Mouse (Mus musculus) layer of hippocampus, postnatal 25 days (tissue): ENCODE measurements around the gene Sox6. TPM values are rescaled to one million over a fixed set of nuclear protein-coding genes. Genes with fewer than 3 reads are reported as not detected.
A peak's percentile ranks its signal among the peaks of the same experiment; 100 is the strongest.

ENCODE experiments used
- DNase-seq, 2 experiments: peaks; one replicate each; pipeline ENCODE4 v3.0.0; 2022; ENCODE audit warnings: mixed read lengths in 2 of 2, low spot score in 1 of 2; ENCODE audit errors: extremely low spot score in 1 of 2
- total RNA-seq, 2 experiments: library from RNA; stranded (reverse); gene quantifications; 2 replicates each; pipeline ENCODE4 v1.2.3; 2021

Sox6 gene
- total RNA-seq, 2 experiments from 2014 or later, result 23.8 to 32.4 TPM

DNA sequence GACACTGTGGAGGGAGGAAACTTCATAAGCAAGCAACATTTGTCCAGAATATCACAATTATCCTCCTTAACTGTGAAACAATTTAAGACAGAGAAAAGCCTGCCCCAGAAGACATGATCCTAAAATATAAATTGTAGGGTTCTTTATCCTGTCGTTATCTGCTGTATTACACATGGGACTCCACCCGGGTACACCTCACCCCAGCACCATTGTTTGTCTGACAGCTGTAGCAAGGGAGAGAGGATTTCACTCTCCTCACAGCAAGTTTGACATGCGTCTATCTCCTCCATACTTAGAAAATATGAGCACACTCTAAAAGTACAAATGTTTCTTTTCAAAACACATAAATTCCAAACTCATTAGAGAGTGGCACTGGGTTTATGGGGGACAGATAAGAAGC, 198.0 kb downstream of the Sox6 start:
- DNase-seq, result no peak

- no peak for DNase-seq
Measured at GRCm38 (mm10) chr7:115835005-115835404, 203.6 kb downstream of the Sox6 start.

GRCm38 (mm10) chr7:115833701-115834100, 204.9 kb downstream of the Sox6 start:
- DNase-seq, result no peak

- no peak for DNase-seq
Measured at GRCm38 (mm10) chr7:115830938-115831873, 207.4 kb downstream of the Sox6 start.

DNA sequence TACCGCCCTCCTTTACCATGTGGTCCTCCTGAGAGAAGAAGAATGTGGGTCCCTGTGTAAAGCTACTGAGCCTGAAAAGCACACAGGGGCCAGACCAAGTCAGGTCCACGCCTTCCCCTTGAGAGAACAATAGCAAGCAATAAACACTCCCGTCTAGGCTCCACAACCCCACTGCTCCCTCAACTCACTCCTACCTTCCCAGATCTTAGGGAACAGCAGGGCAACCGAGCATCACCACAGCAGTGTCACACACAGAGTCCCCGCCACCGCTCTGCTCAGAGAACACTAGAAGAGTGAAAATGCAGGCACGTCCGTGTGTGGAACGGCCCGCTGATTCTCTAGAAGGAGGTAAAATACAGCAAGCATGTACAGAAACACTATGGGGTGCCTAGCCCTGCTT, 208.2 kb downstream of the Sox6 start:
- no peak for DNase-seq

DNA sequence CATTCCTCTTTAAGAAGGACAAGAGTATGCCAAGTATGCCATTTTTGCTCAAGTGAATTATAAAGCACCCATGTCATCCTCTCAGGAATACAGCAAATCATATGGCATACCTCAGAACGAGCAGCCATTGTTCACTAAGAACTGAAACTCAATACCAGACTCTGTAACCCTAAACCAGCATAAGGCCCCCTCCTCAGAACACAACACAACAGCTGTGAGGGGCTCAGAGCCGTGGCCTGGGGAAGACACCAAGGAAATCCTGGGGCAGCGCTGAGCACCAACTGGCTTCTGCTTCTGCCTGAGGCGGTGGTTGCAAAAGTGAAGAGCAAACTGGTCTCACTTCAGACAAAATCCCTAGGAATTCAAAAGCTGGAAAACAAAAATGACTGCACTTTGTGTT, 208.8 kb downstream of the Sox6 start:
- no peak for DNase-seq

DNA sequence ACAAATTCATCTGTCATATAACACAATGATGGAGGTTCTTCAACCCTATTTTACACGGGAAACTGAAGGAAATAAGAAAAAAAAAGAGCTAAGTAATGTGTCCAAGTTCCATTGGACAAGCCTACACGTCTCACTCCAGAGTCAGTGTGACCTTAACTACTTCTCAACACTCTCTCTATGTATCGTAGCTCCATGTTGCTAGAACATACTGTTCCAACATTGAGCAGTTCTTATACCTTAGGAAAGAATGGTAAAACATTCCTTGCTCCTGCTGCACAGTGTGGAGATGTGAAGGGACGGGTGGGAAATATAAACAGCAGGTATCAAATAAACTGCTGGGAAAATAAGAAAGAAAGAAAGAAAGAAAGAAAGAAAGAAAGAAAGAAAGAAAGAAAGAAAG, 209.3 kb downstream of the Sox6 start:
- no peak for DNase-seq

DNA sequence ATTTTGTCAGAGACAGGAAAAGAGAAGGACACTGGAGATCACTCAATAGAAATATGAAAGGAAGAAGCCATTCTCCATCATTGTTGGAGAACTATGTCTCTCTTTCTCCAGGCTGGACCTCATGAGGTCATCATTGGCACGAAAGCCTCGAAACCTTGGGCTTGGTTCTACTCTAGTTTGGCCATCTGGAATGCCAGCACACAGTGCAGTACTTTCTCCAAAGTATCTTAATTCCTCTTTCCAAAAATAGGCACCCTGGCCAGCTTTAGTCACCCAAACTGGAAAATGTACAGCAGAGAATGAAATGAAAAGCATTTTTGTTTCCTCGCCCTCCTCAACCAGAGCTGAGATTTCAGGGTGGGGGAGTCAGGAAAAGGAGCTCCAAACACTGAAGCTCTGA, 213.3 kb downstream of the Sox6 start:
- DNase-seq, result no peak

GRCm38 (mm10) chr7:115824621-115825256, 213.9 kb downstream of the Sox6 start:
- DNase-seq, result peak in 1 of 2 experiments; percentile 14

DNA sequence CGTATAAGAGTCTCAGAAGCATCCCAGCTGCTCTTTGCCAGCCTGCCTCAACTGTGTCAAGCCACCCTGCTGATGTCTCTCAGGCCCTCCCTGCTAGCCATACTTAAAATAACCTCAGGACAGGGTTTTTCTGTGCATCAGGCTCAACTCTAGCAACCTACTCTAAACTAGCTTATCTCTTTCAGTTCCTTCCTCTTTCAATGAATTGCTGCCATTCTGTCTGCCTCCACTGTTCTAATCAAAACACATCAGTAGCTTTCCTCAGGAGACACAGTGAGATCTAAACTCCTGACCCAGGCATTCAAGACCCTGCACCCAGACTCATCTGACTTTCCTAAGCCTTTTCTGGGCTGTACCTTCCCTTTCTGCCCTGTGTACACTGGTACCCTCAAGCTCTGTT, 219.5 kb downstream of the Sox6 start:
- no peak for DNase-seq

DNA sequence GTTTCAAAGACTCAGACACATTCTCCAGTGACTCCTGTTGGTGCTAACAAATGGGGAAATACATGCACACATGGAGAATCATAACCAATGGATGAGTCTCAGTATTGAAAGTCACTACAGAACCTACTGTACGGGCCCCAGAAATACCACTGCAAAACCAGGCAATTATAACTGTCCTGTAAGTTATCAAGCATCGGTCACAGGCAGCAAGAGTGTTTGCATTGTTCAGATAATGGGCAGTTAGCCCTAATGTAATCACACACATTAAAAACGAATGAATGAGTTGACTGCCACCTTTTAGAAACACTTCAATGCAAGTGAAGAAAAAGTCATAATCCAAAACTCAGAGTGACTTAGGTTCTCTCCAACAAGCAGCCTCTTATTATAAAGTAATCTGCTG, 235.3 kb downstream of the Sox6 start:
- no peak for DNase-seq

DNA sequence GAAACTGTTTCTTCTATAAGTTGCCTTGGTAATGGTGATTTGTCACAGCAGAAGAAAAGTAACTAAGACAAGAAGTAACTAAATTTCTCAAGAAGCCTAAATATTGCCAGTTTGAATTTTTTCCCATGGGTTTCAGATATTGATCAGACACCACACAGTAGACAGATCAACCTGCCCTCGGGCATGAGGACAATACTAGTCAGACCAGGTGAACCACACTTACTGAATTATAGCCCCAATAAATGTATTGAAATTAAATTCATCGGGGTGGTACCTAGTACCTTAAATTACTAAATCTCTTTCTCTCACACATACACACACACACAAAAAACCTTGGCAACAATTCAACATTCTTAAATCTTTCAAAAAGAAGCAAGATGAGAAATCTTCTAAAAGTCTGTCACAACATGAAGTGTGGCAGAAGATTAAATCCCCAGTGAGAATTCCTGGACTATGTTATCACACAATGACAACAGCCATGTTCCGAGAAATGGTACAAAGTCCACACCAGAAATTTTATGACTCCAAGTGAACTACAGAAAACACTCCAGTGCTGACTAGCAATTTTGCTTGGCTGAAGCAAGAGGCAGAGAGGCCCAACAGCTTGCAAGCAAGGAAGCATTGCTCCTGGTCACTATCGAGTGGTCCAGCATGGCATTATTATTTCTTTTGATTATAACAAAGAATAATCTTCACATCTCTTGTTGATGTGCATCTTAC, 244.3 kb downstream of the Sox6 start:
- no peak for DNase-seq

DNA sequence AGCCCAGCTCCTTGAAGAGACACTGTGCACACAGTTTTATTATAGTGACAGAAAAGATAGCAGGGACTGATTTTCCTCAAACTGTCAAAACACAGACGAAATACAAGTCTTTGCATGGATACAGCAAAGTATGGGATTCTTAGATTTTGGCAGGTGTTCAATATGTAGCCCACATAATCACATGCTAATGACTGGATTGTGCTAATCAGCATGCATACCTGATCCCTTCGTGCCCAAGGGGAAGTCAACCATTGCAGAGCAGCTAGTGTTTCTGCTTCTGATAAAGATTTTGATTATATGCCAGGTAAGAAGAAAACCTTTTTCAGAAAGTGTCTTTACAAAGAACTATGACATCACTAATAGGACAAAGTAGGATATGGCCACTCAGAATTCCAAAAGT, 245.8 kb downstream of the Sox6 start:
- DNase-seq, result no peak

GRCm38 (mm10) chr7:115789116-115789823, 249.3 kb downstream of the Sox6 start:
- no peak for DNase-seq

GRCm38 (mm10) chr7:115783982-115784917, 254.3 kb downstream of the Sox6 start:
- DNase-seq, result no peak

DNA sequence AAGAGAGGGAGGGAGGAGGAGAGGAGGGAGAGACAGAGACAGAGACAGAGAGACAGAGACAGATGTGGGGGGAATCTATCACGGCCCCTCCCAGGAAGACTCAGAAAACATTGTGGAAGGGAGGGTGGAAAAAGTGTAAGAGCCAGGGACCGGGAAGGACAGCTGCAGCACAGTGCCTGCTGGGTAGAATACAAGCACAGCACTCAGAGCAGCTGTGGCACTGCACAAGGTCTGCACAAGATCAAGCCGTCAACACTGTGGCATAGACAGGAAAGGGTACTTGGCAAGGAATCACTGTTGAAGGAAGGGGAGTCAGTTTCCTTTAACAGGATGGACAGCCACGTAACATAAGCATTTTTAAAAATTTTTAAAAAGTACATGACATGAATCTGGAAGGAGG, 258.4 kb downstream of the Sox6 start:
- no peak for DNase-seq

- DNase-seq, result no peak
Measured at GRCm38 (mm10) chr7:115779544-115779943, 259.1 kb downstream of the Sox6 start.

DNA sequence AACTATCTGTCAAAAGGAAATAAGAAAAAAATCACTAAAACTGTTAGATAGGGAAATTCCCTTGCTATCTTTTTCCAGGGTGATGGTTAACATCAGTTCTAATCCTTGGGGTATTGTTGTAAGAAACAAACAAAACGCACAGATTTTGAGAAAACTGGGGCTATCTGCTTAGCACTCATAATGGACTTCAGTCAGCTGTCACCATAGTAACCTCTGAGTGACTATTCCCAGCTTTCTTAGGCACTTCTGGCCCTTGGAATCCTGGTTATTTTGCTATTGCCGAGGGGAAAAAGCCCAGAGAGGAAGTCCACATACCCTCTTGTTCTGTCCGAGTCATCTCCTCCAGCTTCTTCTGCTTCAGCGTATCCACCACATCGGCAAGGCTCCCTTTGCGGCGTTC, 261.9 kb downstream of the Sox6 start:
- no peak for DNase-seq

- DNase-seq, result no peak
Measured at GRCm38 (mm10) chr7:115776324-115776723, 262.3 kb downstream of the Sox6 start.

- no peak for DNase-seq
Measured at GRCm38 (mm10) chr7:115766316-115766715, 272.3 kb downstream of the Sox6 start.
